Mouse (Mus musculus): ENCODE measurements around the gene Nfic. TPM values are rescaled to one million over a fixed set of nuclear protein-coding genes. Genes with fewer than 3 reads are reported as not detected.

Gene Nfic
- total RNA-seq (2015), result 35.5 and 36.8 TPM in 2 replicates
- 4.0 and 5.0 TPM in 2 replicates for total RNA-seq (2017)

GRCm38 (mm10) chr10:81455181-81455895 is at the start of gene Nfic:
TSS of gene Nfic (minus strand) at chr10:81455635.
- ATAC-seq (replicated peaks; ENCODE audit: poor library complexity), result no peak

DNA sequence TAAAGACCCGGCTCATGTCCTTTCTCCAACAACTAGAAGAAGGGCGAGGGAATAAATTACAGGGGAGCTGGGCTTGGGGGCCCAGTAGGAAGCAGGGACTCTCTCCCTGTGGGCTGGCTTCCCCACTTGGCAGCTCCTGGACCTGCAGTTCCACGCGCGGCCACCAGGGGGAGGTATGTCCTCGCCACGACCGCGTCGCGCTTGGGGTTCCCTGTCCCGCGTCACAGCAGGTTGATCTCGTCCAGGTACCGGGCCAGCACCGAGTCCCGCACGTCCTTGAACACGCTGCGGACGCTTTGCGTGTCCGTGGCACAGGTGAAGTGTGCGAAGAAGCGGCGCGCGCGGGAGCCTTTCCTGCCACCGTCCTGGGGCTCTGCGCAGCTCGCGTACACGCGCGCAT is 47.2 kb upstream of the Nfic start:
- ATAC-seq (replicated peaks; ENCODE audit: poor library complexity), result peak; percentile 55

DNA sequence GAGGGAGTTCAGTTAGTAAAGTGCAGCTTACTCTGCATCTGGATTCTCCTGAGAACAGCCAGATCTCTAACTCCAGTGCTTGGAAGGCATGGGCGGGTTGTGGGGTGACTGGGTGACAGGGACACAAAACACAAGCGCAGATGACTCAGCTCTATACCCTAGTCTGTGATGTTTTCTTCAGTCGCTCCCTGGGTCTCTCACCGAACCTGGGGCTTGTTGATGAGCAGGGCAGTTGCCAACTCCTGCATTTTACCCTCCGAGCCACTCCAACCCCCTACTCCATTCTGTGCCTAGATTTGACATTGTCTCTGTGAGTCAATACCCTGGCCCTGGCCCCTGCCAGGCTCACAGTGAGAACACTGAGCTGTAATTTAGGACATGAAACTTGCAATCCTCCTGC is 46.4 kb upstream of the Nfic start:
- ATAC-seq (replicated peaks; ENCODE audit: poor library complexity), result no peak

DNA sequence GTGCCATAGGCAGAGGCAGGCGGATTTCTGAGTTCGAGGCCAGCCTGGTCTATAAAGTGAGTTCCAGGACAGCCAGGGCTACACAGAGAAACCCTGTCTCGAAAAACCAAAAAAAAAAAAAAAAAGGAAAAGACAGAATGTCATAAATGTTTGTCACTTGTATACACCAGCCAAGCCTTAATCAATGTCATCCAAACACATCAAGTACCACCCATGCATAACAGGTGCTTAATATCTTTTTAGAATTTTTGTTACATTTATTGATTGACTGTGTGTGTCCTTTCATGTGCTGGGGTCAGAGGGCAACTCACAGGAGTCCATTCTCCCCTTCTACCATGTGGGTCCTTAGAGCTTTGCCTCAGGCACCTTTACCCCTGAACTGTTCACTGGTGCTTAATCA is 44.6 kb upstream of the Nfic start, which contains the start of gene S1pr4:
TSS of gene S1pr4 (minus strand) at position 101 of the 400 bp plus-strand sequence.
- ATAC-seq (replicated peaks; ENCODE audit: poor library complexity), result no peak

- peak; percentile 17 for ATAC-seq (replicated peaks; ENCODE audit: poor library complexity)
Measured at GRCm38 (mm10) chr10:81499250-81499901, 43.9 kb upstream of the Nfic start.

DNA sequence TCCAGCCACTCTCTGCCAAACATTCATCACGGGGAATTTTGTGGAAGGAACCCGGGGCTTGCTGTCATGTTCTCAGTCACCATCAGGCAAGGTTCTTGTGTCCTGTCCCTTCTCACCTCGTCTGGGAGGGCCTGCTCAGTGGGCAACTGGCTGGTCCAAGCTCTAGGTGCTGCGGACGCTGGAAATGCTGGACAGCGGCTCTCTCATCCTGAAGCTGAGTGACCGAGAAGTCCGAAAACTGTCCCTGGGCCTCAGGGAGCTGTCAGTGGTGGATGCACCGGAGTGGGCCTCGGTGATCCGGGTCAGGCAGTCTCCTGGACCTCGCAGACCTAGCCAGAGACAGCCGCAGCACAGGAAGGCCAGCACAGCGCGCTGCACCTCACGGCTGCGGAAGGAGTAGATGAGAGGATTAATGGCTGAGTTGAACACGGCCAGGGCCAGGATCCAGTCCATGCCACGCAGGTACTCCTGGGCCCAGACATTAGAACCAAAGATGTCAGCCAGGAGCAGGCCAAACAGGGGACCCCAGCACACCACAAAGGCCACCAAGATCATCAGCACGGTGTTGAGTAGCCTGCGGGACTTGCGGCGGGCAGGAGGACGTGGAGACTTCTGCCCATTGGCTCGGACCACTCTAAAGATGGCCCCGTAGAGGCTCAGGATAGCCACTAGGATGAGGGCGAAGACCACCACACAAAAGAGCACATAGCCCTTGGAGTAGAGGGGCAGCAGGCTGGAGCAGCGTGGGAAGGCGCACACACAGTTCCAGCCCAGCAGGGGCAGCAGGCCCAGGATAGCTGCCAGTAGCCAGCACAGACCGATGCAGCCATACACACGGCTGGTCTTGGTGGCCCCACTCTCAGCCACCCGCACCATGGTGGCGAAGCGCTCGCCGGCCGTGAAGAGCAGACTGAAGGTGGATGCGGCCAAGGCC is 43.1 kb upstream of the Nfic start:
- peak; percentile 15; the same call in 1 of the 2 replicates for ATAC-seq (replicated peaks; ENCODE audit: poor library complexity)

DNA sequence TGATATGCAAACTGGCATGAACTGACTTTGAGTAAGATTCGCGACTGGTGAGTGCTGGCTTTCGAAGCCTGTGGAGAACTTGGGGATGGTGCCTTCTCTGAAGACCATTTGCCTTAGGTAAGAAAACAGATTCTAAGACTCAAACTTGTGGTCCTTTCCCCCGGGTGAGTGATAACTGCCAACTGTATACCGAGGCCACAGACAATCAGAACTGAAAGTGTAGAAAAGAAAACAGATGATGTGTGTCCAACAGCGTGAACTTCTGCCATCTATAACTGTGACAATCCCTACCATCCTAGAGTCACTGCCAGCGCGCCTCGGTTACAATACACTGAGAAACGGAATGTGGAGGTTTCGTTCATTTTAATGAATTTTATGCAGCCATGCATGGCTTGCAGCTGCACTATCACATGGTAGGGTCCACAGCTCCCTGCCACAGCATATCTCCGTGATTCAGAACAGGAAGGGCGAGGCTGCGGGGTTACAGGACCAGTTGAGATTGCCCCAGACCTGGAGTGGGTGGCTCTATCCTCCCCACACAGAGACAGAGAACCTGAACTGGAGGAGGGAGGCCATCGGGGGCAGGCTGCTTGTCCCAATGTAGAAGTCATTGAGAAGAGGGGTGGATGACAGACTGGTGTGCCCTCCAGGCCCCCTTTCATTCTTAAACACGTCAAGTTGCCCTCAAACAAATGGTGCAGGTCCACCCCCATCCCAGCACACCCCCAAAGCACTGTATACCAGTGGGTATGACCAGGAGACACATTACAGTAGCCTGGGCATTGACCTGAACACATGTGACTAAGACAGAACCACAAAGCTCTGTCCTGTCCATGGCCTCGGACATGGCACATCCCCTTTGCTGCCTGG is 42.2 kb upstream of the Nfic start:
- peak; percentile 30 for ATAC-seq (replicated peaks; ENCODE audit: poor library complexity)

- no peak for ATAC-seq (replicated peaks; ENCODE audit: poor library complexity)
Measured at GRCm38 (mm10) chr10:81496969-81497368, 41.5 kb upstream of the Nfic start.

GRCm38 (mm10) chr10:81496264-81496901 is 40.9 kb upstream of the Nfic start, which contains the start of gene Ncln:
TSS of gene Ncln (minus strand) at chr10:81496392.
- peak; percentile 65 for ATAC-seq (replicated peaks; ENCODE audit: poor library complexity)

DNA sequence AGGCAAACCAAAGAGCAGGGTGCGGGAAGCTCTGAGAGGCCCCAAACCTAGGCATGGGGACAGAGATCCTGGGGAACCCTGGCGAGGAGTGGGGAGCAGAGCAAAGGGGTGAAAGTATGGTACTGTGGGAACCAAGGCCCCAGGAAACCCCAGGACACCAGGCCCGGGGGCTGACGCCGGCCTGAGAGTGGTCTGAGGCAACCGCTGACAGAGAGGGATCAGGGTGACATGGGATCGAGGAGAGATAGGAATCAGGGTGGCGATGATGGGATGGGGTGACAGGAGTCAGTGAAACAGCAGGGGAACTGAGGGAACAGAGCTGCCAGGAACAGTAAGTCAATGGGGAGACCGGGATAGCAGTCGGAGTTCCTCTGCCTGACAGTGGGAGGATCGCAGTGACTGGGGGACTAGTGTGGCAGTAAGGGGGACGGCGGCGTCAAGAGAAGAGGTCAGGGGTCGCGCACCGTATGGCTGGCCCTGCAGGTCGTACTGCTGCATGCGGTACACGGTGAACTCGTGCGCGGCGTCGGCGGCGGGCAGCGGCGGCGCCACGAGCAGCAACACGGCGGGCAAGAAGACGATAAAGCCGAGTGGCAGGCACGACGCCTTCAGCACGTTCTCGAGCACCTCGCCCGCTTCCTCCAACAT is 40.3 kb upstream of the Nfic start:
- ATAC-seq (replicated peaks; ENCODE audit: poor library complexity), result no peak

DNA sequence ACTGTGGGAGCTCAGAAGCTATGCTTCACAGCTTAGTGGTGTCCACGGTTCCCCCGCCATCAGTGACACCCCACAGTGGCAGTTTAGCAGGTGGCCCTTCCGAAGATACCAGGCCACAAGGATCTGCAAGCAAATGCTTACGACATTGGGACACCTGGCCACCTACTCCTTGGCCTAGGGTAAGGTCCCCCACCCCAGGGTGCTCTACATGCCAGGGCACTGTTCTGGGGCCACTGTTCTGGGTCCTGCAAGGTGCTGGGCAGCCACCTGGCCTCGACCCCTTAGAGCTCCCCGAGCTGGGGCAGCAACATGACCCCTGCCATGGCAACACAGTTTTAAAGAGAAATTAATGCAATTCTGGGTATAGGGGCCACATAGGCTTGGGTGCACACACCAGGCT is 39.7 kb upstream of the Nfic start:
- ATAC-seq (replicated peaks; ENCODE audit: poor library complexity), result no peak

DNA sequence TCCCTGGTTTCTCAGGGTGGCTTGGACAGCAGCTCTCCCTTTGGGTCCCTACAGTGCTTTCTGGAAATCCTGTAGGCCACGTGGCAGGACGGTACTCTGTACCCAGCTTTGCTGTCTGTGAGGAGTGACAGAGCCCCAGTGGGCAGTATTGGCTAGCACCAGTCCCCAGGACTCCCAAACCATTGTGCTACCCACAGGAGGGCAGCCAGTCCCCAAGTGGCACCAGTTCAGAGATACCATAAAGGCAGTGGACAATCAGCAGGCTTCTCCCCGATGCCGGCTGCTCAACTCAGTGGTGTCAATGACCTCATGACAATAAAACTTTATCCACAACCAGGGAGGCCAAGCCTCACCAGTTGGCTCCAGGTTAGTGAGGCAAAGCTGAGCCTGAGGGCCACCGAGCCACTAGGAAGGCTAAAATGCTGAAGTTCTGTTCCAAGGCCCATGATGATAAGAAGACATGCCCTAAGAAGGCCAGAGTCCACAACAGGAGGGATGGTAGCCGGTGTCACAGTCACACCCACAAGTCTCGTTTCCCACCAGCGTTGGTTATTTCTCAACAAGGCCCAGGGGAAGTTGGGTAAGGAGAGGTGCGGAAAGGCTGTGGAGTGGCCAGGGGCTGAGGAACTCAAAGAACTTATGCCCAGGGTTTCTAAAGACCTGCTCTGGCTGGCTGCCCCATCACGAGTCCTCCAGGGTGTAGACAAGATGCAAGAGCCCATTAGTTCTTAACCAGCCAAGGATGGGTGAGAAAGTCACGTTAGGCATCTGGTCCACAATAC is 39.0 kb upstream of the Nfic start:
- peak; percentile 24 for ATAC-seq (replicated peaks; ENCODE audit: poor library complexity)

- ATAC-seq (replicated peaks; ENCODE audit: poor library complexity), result no peak
Measured at GRCm38 (mm10) chr10:81493601-81494220, 38.3 kb upstream of the Nfic start.

DNA sequence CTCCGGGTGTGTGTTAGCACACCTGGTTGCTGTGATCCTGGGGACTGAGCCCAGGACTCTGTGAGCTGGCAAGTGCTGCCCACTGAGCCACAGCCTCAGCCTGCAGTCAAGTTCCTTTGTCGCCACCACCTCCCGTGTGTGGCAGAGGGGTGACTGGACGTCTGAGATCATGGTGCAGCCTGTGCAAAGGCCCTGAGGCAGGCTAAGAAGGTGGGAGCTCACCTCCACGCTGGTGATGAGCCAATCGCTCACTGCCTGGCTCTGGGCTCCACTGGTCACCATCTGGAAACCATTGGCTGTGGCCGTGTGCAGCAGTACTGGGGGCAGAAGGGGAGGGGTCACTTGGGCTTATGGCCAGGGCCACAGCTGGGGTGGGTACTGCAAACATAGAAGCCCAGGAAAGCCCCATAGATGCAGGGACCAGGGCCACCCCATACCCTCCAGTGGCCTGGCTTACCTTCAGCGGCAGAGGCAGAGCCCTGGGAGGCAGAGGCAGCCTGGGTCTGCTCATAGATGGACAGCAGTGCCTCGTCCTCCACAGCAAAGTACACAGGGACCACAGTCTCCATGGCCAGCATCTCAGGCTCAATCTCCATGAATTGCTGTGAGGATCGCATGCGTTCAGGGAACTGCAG is 37.3 kb upstream of the Nfic start:
- no peak for ATAC-seq (replicated peaks; ENCODE audit: poor library complexity)

- no peak for ATAC-seq (replicated peaks; ENCODE audit: poor library complexity)
Measured at GRCm38 (mm10) chr10:81491018-81491417, 35.6 kb upstream of the Nfic start.

DNA sequence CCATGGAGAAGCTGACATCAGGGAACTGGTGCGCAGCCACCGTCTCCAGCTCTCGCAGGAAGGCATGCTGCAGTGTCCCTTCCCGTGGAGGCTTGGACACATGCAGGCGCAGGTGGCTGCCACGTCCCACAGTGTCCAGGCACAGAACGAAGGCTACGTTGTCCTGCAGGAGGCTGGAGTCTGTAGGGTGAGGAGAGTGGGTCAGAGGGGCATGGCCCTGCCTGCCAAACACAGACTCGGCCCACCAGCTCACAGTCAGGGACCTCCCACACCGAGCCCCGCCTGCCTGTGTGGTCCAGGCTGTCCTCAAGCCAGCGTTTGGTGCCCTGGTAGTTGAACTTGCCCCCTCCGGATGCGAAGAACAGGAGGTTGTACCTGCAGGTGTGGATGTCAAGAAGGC is 34.5 kb upstream of the Nfic start:
- no peak for ATAC-seq (replicated peaks; ENCODE audit: poor library complexity)

DNA sequence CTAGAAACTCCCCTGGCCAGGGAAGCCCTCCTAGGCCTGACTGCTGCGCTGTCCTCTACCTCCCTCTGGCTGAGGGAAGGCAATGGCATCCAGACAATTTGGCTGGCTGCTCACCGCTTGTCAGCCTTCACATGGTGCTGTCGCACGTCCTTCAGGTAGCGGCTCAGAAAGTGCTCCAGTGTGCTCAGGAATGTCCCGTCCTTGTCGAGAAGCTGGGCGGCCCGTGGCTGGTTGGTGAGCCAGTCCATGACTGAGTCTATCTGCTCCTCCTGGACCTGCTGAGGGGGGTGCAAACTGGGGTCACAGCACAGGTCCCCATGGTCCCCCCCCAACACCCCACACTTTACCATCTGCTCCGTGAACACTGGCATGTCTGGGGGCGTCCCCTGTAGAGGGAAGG is 32.6 kb upstream of the Nfic start:
- ATAC-seq (replicated peaks; ENCODE audit: poor library complexity), result no peak

- ATAC-seq (replicated peaks; ENCODE audit: poor library complexity), result no peak
Measured at GRCm38 (mm10) chr10:81486496-81486895, 31.1 kb upstream of the Nfic start.
